Mouse (Mus musculus) heart, postnatal 0 days (tissue): ENCODE results near the gene Gpatch4. TPM values are rescaled to one million over a fixed set of nuclear protein-coding genes. Genes with fewer than 3 reads are reported as not detected.

ENCODE experiments used
- ATAC-seq: fragments of 200-750 bp; cut with Nextera tagmentation; 2 replicates; pipeline ENCODE4 v1.8.0; 2017; ENCODE audit warnings: low read depth, moderate number of reproducible peaks, moderate library complexity; ENCODE audit not compliant: insufficient read depth
- DNase-seq: peaks from one replicate; pipeline ENCODE4 v3.0.0-alpha.2; 2016; ENCODE audit warnings: low spot score
- H3K27ac ChIP-seq: fragments of 300-500 bp; sonication (generic); 2 replicates; pipeline ENCODE4 v1.5.1; 2014; ENCODE audit warnings: low read depth, mild to moderate bottlenecking
- H3K27me3 ChIP-seq: fragments of 300-500 bp; sonication (generic); 2 replicates; pipeline ENCODE4 v1.6.1; 2014; ENCODE audit warnings: low read length, mixed read lengths; ENCODE audit not compliant: control insufficient read depth, insufficient read depth
- H3K36me3 ChIP-seq: fragments of 300-500 bp; sonication (generic); replicated peaks from 2 replicates; pipeline ENCODE4 v1.6.1; 2014; ENCODE audit warnings: low read length, mixed read lengths; ENCODE audit not compliant: control insufficient read depth, insufficient read depth
- H3K4me1 ChIP-seq: fragments of 300-500 bp; sonication (generic); 2 replicates; pipeline ENCODE4 v1.6.1; 2014; ENCODE audit warnings: antibody characterized with exemption; ENCODE audit not compliant: control insufficient read depth, insufficient read depth
- H3K4me2 ChIP-seq: fragments of 300-500 bp; sonication (generic); 2 replicates; pipeline ENCODE4 v1.6.1; 2014; ENCODE audit warnings: low read depth, mild to moderate bottlenecking, low read length, moderate library complexity
- H3K4me3 ChIP-seq: fragments of 300-500 bp; sonication (generic); 2 replicates; pipeline ENCODE4 v1.5.1; 2014; ENCODE audit warnings: low read depth, low read length
- H3K9ac ChIP-seq: fragments of 300-500 bp; sonication (generic); replicated peaks from 2 replicates; pipeline ENCODE4 v1.6.1; 2014; ENCODE audit warnings: low read depth, low read length, mixed read lengths
- H3K9me3 ChIP-seq: fragments of 300-500 bp; sonication (generic); replicated peaks from 2 replicates; pipeline ENCODE4 v1.6.1; 2016; ENCODE audit warnings: low read length; ENCODE audit not compliant: control insufficient read depth
- CTCF ChIP-seq: IDR thresholded peaks from 2 replicates; pipeline ENCODE4 v1.5.1; 2016; ENCODE audit warnings: antibody characterized with exemption, control low read depth, low read depth
- EP300 ChIP-seq: IDR thresholded peaks from 2 replicates; pipeline ENCODE4 v1.6.1; 2016; ENCODE audit warnings: antibody characterized with exemption, low read depth
- WGBS: fragments of 180-500 bp; shearing (Covaris S2); extraction: QIAGEN DNeasy Blood & Tissue Kit; methylation state at CpG from one replicate; pipeline ENCODE4 v1.1.7; 2014; 5-methylcytosine and 5-hydroxymethylcytosine counted together
- polyA plus RNA-seq: library from polyadenylated mRNA; unstranded; fragments of >200 nt; fragmentation: Nextera tagmentation; extraction: Ambion mirVana; gene quantifications from 2 replicates; pipeline ENCODE4 v1.2.1, GENCODE M21; 2015
- total RNA-seq: library from RNA; depleted of rRNA; stranded (reverse); fragments of >200 nt; gene quantifications from 2 replicates; pipeline ENCODE4 v1.2.3, GENCODE M21; 2014; ENCODE audit warnings: low replicate concordance

Gpatch4 gene
- total and polyA plus RNA-seq, 2 experiments from 2014 or later = 1.2 to 11.6 TPM

DNA sequence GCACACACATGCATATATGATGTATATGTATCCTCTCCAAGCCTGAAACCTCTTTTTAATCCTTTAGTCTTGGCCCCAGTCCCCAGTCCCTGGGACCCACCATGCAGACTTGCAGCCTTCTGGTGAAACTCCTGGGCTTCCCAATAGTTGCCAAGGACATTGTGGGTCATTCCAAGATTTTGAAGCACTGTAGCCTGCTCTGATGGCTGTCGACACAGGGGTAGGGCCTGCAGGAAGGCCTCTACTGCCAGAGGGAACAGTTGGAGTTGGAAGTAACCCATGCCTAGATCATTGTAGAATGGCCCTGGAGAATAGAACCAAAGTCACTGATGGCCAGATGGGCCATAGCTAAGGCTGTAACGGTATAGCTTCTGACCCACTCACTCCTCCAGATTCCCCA lies 31.4 kb downstream of the Gpatch4 start:
- Histone ChIP-seq H3K9ac (no peak overlapping the region), H3K4me2 (no peak overlapping the region), H3K4me1 (no peaks in the 10 kb centered on the region), H3K27me3 (no peaks in the 10 kb centered on the region), H3K9me3 (no peaks in the 10 kb centered on the region), H3K36me3 (no peaks in the 10 kb centered on the region), H3K4me3 (no peak overlapping the region), H3K27ac (no peak overlapping the region)
- ATAC-seq (no peak), DNase-seq (no peak)
- no peak for TF ChIP-seq EP300
- TF ChIP-seq CTCF = no peak
- WGBS = 55% methylated on average over 2 of the region's 2 CpGs

DNA sequence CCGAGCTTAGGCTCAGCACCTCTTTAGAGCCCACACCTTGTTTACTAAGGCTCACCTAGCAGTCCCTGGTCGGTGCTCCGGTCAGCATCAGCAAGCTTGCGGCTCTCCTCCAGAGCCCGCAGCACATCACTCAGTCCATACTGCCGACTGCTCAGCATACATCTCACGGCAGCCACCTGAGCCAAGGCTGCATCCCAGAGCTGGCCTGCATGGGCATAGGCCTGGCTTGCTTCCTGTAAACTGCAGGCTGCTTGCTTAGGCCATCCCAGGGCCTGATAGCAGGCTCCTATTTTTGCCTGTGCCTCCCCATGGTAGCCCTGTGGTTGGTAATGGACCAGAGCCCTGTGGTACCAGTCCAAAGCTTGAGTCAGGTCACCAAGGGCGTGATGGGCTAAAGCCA lies 31.9 kb downstream of the Gpatch4 start:
- no peak overlapping the region for H3K9ac ChIP-seq
- DNase-seq = no peak
- no peaks in the 10 kb centered on the region for H3K36me3 ChIP-seq
- WGBS = 80% methylated on average over 8 of the region's 8 CpGs
- H3K27ac ChIP-seq = no peak overlapping the region
- ATAC-seq = no peak
- no peak for TF ChIP-seq CTCF
- TF ChIP-seq EP300 = no peak
- no peaks in the 10 kb centered on the region for H3K9me3 ChIP-seq
- H3K4me2 ChIP-seq = no peak overlapping the region
- H3K4me1 ChIP-seq = no peaks in the 10 kb centered on the region
- no peak overlapping the region for H3K4me3 ChIP-seq
- H3K27me3 ChIP-seq = no peaks in the 10 kb centered on the region

- no peaks in the 10 kb centered on the region for H3K9me3 ChIP-seq
- H3K9ac ChIP-seq = no peak overlapping the region
- no peak overlapping the region for H3K27ac ChIP-seq
- no peak overlapping the region for H3K4me3 ChIP-seq
- WGBS = 37% methylated on average over 8 of the region's 8 CpGs
- H3K4me2 ChIP-seq = no peak overlapping the region
- H3K4me1 ChIP-seq = peaks cover 5% of the 10 kb centered on the region; the same call in 1 of the 2 replicates
- no peak for DNase-seq
- H3K36me3 ChIP-seq = no peaks in the 10 kb centered on the region
- ATAC-seq = no peak
- TF ChIP-seq CTCF (no peak), EP300 (no peak)
- H3K27me3 ChIP-seq = no peaks in the 10 kb centered on the region
These were observed 34.5 kb downstream of the Gpatch4 start for GRCm38 (mm10) chr3:88077441-88077840.

DNA sequence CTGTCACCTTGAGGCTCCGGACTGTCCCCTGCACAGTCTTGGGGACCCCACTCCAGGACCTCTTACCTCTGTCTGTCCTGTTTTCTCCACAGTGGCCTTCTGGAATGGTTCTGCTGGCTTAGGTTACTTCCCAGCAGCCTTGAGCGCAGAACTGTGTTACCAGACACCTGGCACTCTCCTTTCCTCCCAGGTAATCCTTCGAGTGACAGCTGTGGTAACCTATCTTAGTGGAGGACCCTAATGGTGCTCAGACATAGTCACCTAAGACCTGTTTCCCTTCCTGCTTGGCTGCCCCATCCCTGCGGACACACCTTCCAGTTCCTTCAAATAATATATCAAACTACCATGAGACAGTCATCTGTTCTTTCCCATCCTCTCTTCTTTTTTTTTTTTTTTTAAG lies 35.3 kb downstream of the Gpatch4 start, which contains the start of gene Ttc24:
Ttc24 (minus strand) TSS at position 101 of the 400 bp plus-strand sequence.
- Histone ChIP-seq H3K9me3 (no peaks in the 10 kb centered on the region), H3K4me1 (peaks cover 9% of the 10 kb centered on the region; the same call in 1 of the 2 replicates), H3K4me3 (no peak within 1 kb of the TSS), H3K27me3 (no peaks in the 10 kb centered on the region), H3K27ac (no peak within 1 kb of the TSS), H3K36me3 (no peaks in the 10 kb centered on the region), H3K9ac (no peak within 1 kb of the TSS), H3K4me2 (no peak within 1 kb of the TSS)
- no peak for DNase-seq
- 62% methylated on average over 4 of the region's 4 CpGs for WGBS
- ATAC-seq = no peak
- TF ChIP-seq EP300 = no peak
- no peak for TF ChIP-seq CTCF

DNA sequence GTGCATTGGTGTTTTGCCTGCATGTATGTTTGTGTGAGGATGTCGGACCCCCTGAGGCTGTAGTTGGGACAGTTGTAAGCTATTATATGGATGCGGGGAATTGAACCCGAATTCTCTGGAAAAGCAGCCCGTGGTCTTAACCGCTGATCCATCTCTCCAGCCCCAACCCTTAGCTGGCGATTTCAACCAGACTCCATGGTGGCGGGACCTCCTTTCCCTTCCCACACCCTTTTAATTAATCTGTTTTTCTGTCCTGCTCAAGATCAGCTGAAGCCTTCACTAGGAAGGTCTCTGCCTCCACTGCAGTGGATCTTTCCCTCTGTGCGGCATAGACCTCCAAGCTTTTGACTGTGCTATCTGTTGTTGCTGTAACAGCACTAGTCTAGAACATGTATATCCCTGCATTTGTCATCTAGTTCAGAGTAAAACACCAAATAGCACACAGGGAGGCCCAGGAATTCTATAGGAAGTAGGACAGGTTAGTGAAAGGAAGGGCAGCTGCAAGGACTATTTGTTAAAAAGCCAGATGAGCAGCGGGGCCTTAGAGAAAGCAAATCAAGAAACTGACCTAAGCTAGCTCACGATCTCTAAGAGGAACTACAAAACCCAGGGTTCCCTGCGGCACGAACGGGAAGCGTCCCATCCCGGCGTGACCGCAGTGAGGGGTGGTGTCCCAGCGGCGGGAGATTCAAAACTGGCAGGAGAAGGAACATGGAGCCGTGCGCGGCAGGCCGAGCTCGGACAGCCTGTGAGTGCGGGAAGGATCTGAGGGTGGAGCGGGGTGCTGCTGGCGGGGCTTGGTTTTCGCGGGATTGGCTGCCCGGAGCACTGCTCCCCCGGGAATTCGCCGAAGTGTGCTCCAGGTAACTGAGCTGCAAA lies 38.7 kb downstream of the Gpatch4 start, which contains the start of gene Iqgap3:
Iqgap3 (plus strand) TSS at position 627 of the 879 bp plus-strand sequence.
- peak within 1 kb of the TSS; percentile 49 for H3K9ac ChIP-seq
- H3K9me3 ChIP-seq = no peaks in the 10 kb centered on the region
- H3K36me3 ChIP-seq = peaks cover 16% of the 10 kb centered on the region; the same call in 1 of the 2 replicates
- peak within 1 kb of the TSS; percentile 72 for H3K4me3 ChIP-seq
- 18% methylated on average over 33 of the region's 33 CpGs for WGBS
- H3K27me3 ChIP-seq = no peaks in the 10 kb centered on the region
- H3K4me2 ChIP-seq = peak within 1 kb of the TSS; percentile 94
- TF ChIP-seq CTCF = no peak
- no peak for TF ChIP-seq EP300
- H3K4me1 ChIP-seq = peaks cover 9% of the 10 kb centered on the region; the same call in 1 of the 2 replicates
- ATAC-seq (peak; percentile 94), DNase-seq (peak; percentile 94)
- peak within 1 kb of the TSS; percentile 46; the same call in 1 of the 2 replicates for H3K27ac ChIP-seq
